Mouse (Mus musculus) midbrain, embryonic 15.5 days (tissue): Measurements from ENCODE around the gene Lce1j. TPM values are rescaled to one million over a fixed set of nuclear protein-coding genes. Genes with fewer than 3 reads are reported as not detected.
"Not testable (repeated sequence)": the region's sequence is repeated elsewhere in the genome, so short reads cannot be mapped to it uniquely, and the experiment has no call there.

ENCODE experiments used
- ATAC-seq: fragments of 200-750 bp; cut with Nextera tagmentation; replicated peaks from 2 replicates; pipeline ENCODE4 v1.8.0; 2017; ENCODE audit warnings: moderate TSS enrichment
- H3K27ac ChIP-seq: fragments of 300-500 bp; sonication (generic); 2 replicates; pipeline ENCODE4 v1.5.1; 2015; ENCODE audit warnings: mild to moderate bottlenecking, inconsistent platforms
- H3K27me3 ChIP-seq: fragments of 300-500 bp; sonication (generic); replicated peaks from 2 replicates; pipeline ENCODE4 v1.6.1; 2015; ENCODE audit warnings: inconsistent platforms
- H3K36me3 ChIP-seq: fragments of 300-500 bp; sonication (generic); replicated peaks from 2 replicates; pipeline ENCODE4 v1.6.1; 2015; ENCODE audit warnings: inconsistent platforms
- H3K4me1 ChIP-seq: fragments of 300-500 bp; sonication (generic); 2 replicates; pipeline ENCODE4 v1.6.1; 2015; ENCODE audit warnings: inconsistent platforms
- H3K4me2 ChIP-seq: fragments of 300-500 bp; sonication (generic); 2 replicates; pipeline ENCODE4 v1.6.1; 2015; ENCODE audit warnings: inconsistent platforms, mild to moderate bottlenecking, moderate library complexity
- H3K4me3 ChIP-seq: fragments of 300-500 bp; sonication (generic); 2 replicates; pipeline ENCODE4 v1.5.1; 2015; ENCODE audit warnings: mild to moderate bottlenecking, inconsistent platforms
- H3K9ac ChIP-seq: fragments of 300-500 bp; sonication (generic); 2 replicates; pipeline ENCODE4 v1.6.1; 2015; ENCODE audit warnings: mild to moderate bottlenecking, inconsistent platforms
- H3K9me3 ChIP-seq: fragments of 300-500 bp; sonication (generic); 2 replicates; pipeline ENCODE4 v1.6.1; 2016; ENCODE audit warnings: inconsistent platforms
- WGBS: fragments of 180-500 bp; shearing (Covaris S2); methylation state at CpG from one replicate; pipeline ENCODE4 v1.1.7; 2015; ENCODE audit warnings: mixed read lengths; 5-methylcytosine and 5-hydroxymethylcytosine counted together
- polyA plus RNA-seq: library from polyadenylated mRNA; unstranded; fragments of >200 nt; fragmentation: Nextera tagmentation; extraction: Ambion mirVana; gene quantifications from 2 replicates; pipeline ENCODE4 v1.2.1, GENCODE M21; 2015

Gene Lce1j
- polyA plus RNA-seq: not detected in 2 replicates

GRCm38 (mm10) chr3:92790414-92790813 lies at the start of gene Lce1j:
Gene Lce1j (minus strand): TSS chr3:92790514.
- Histone ChIP-seq H3K9ac (no peak within 1 kb of the TSS), H3K36me3 (no peaks in the 10 kb centered on the region), H3K4me1 (no peaks in the 10 kb centered on the region), H3K4me3 (no peak within 1 kb of the TSS), H3K27ac (no peak within 1 kb of the TSS), H3K9me3 (no peaks in the 10 kb centered on the region), H3K27me3 (no peaks in the 10 kb centered on the region), H3K4me2 (no peak within 1 kb of the TSS)
- ATAC-seq: no peak
- WGBS: 89% methylated on average over 1 of the region's 1 CpGs

GRCm38 (mm10) chr3:92827108-92827507 lies 36.8 kb upstream of the Lce1j start, which contains the start of gene Kprp:
Gene Kprp (minus strand): TSS chr3:92827247.
- Histone ChIP-seq H3K9me3 (no peaks in the 10 kb centered on the region), H3K27ac (no peak within 1 kb of the TSS), H3K4me3 (no peak within 1 kb of the TSS), H3K36me3 (no peaks in the 10 kb centered on the region), H3K27me3 (no peaks in the 10 kb centered on the region), H3K9ac (no peak within 1 kb of the TSS), H3K4me2 (no peak within 1 kb of the TSS), H3K4me1 (no peaks in the 10 kb centered on the region)
- 66% methylated on average over 1 of the region's 1 CpGs for WGBS
- no peak for ATAC-seq

- WGBS: 33% methylated on average over 1 of the region's 1 CpGs
- ATAC-seq: no peak
- H3K27ac ChIP-seq: no peak overlapping the region
These were observed 35.5 kb upstream of the Lce1j start for GRCm38 (mm10) chr3:92825808-92826207.

GRCm38 (mm10) chr3:92816036-92816435 lies 25.7 kb upstream of the Lce1j start:
- H3K4me3 ChIP-seq, H3K9me3 ChIP-seq, H3K27ac ChIP-seq, H3K9ac ChIP-seq, H3K36me3 ChIP-seq, H3K4me2 ChIP-seq, H3K27me3 ChIP-seq, H3K4me1 ChIP-seq, ATAC-seq: not testable (repeated sequence)
- 90% methylated on average over 2 of the region's 2 CpGs for WGBS

More at GRCm38 (mm10) chr3:92825808-92826207, 35.5 kb upstream of the Lce1j start:
- H3K9ac ChIP-seq: no peak overlapping the region
- no peaks in the 10 kb centered on the region for H3K4me1 ChIP-seq
- no peak overlapping the region for H3K4me3 ChIP-seq
- H3K9me3 ChIP-seq: no peaks in the 10 kb centered on the region
- H3K36me3 ChIP-seq: no peaks in the 10 kb centered on the region
- H3K4me2 ChIP-seq: no peak overlapping the region
- H3K27me3 ChIP-seq: no peaks in the 10 kb centered on the region

- no peak for ATAC-seq
- H3K4me2 ChIP-seq: no peak overlapping the region
- 92% methylated on average over 3 of the region's 3 CpGs for WGBS
These were observed 25.3 kb upstream of the Lce1j start for GRCm38 (mm10) chr3:92815581-92815980.

GRCm38 (mm10) chr3:92807791-92808190 lies 17.5 kb upstream of the Lce1j start, which contains the start of gene Lce1k:
Gene Lce1k (minus strand): TSS chr3:92807891.
- Histone ChIP-seq H3K36me3 (no peaks in the 10 kb centered on the region), H3K4me3 (no peak within 1 kb of the TSS), H3K4me2 (no peak within 1 kb of the TSS), H3K27me3 (no peaks in the 10 kb centered on the region), H3K27ac (no peak within 1 kb of the TSS), H3K9ac (no peak within 1 kb of the TSS), H3K4me1 (no peaks in the 10 kb centered on the region), H3K9me3 (no peaks in the 10 kb centered on the region)
- ATAC-seq: no peak

More at GRCm38 (mm10) chr3:92815581-92815980, 25.3 kb upstream of the Lce1j start:
- H3K9ac ChIP-seq: no peak overlapping the region
- H3K36me3 ChIP-seq: no peaks in the 10 kb centered on the region
- H3K9me3 ChIP-seq: no peaks in the 10 kb centered on the region
- H3K27ac ChIP-seq: no peak overlapping the region
- no peak overlapping the region for H3K4me3 ChIP-seq
- no peaks in the 10 kb centered on the region for H3K4me1 ChIP-seq
- no peaks in the 10 kb centered on the region for H3K27me3 ChIP-seq

GRCm38 (mm10) chr3:92778799-92779198 lies 11.5 kb downstream of the Lce1j start, which contains the start of gene Lce1i:
Gene Lce1i (minus strand): TSS chr3:92778899.
- Histone ChIP-seq H3K9ac (no peak within 1 kb of the TSS), H3K36me3 (no peaks in the 10 kb centered on the region), H3K4me2 (no peak within 1 kb of the TSS), H3K4me1 (no peaks in the 10 kb centered on the region), H3K4me3 (no peak within 1 kb of the TSS), H3K27me3 (no peaks in the 10 kb centered on the region), H3K27ac (no peak within 1 kb of the TSS), H3K9me3 (no peaks in the 10 kb centered on the region)
- no peak for ATAC-seq
- 81% methylated on average over 1 of the region's 1 CpGs for WGBS

- WGBS: 23% methylated on average over 3 of the region's 3 CpGs
- H3K9me3 ChIP-seq: no peaks in the 10 kb centered on the region
- no peak overlapping the region for H3K4me3 ChIP-seq
- H3K27ac ChIP-seq: no peak overlapping the region
- no peak overlapping the region for H3K9ac ChIP-seq
- no peak overlapping the region for H3K4me2 ChIP-seq
- no peaks in the 10 kb centered on the region for H3K27me3 ChIP-seq
- H3K36me3 ChIP-seq: no peaks in the 10 kb centered on the region
- H3K4me1 ChIP-seq: no peaks in the 10 kb centered on the region
- ATAC-seq: no peak
These were observed 18.7 kb downstream of the Lce1j start for GRCm38 (mm10) chr3:92771573-92771972.

- ATAC-seq: no peak
- H3K36me3 ChIP-seq: no peaks in the 10 kb centered on the region
- WGBS: 100% methylated on average over 1 of the region's 1 CpGs
These were observed 25.3 kb downstream of the Lce1j start, which contains the start of gene Lce1h for GRCm38 (mm10) chr3:92764965-92765364. Gene Lce1h (minus strand): TSS chr3:92765065.

GRCm38 (mm10) chr3:92753197-92753596 lies 37.1 kb downstream of the Lce1j start:
- ATAC-seq: no peak; the same call in 1 of the 2 replicates
- WGBS: 46% methylated on average over 3 of the region's 3 CpGs
- Histone ChIP-seq H3K4me1 (no peaks in the 10 kb centered on the region), H3K36me3 (no peaks in the 10 kb centered on the region), H3K9me3 (no peaks in the 10 kb centered on the region), H3K27ac (no peak overlapping the region), H3K27me3 (no peaks in the 10 kb centered on the region), H3K4me2 (no peak overlapping the region), H3K4me3 (no peak overlapping the region), H3K9ac (no peak overlapping the region)

More at GRCm38 (mm10) chr3:92764965-92765364, 25.3 kb downstream of the Lce1j start, which contains the start of gene Lce1h:
- Histone ChIP-seq H3K9ac (no peak within 1 kb of the TSS), H3K4me2 (no peak within 1 kb of the TSS), H3K27ac (no peak within 1 kb of the TSS), H3K4me1 (no peaks in the 10 kb centered on the region), H3K27me3 (no peaks in the 10 kb centered on the region), H3K9me3 (no peaks in the 10 kb centered on the region), H3K4me3 (no peak within 1 kb of the TSS)

GRCm38 (mm10) chr3:92752238-92752637 lies 38.1 kb downstream of the Lce1j start, which contains the start of gene Lce1g:
Gene Lce1g (minus strand): TSS chr3:92752338.
- 93% methylated on average over 1 of the region's 1 CpGs for WGBS
- no peak within 1 kb of the TSS for H3K4me2 ChIP-seq
- H3K36me3 ChIP-seq: no peaks in the 10 kb centered on the region
- H3K27ac ChIP-seq: no peak within 1 kb of the TSS
- no peak for ATAC-seq
- H3K9me3 ChIP-seq: no peaks in the 10 kb centered on the region
- no peak within 1 kb of the TSS for H3K4me3 ChIP-seq
- H3K4me1 ChIP-seq: no peaks in the 10 kb centered on the region
- no peak within 1 kb of the TSS for H3K9ac ChIP-seq
- H3K27me3 ChIP-seq: no peaks in the 10 kb centered on the region

GRCm38 (mm10) chr3:92738996-92739395 lies 51.3 kb downstream of the Lce1j start, which contains the start of gene Gm38119:
Gene Gm38119 (minus strand): TSS chr3:92739096.
- no peaks in the 10 kb centered on the region for H3K36me3 ChIP-seq
- H3K4me2 ChIP-seq: no peak within 1 kb of the TSS
- no peaks in the 10 kb centered on the region for H3K9me3 ChIP-seq
- no peaks in the 10 kb centered on the region for H3K4me1 ChIP-seq
- no peak for ATAC-seq
- no peak within 1 kb of the TSS for H3K9ac ChIP-seq
- 61% methylated on average over 1 of the region's 1 CpGs for WGBS
- H3K27me3 ChIP-seq: no peaks in the 10 kb centered on the region
- no peak within 1 kb of the TSS for H3K4me3 ChIP-seq
- H3K27ac ChIP-seq: no peak within 1 kb of the TSS
